In genomic region chr19:26814629-26815028, GRCm38 (mm10) we compare ENCODE assay signal across 11 mouse cellular contexts.
A peak's percentile ranks its signal among the peaks of the same experiment; 100 is the strongest.
DNase-seq lines count a peak whose midpoint lies in the region; ATAC-seq lines count a peak whose summit lies in the region.
"Had no signal": no experiment of that assay in that cellular context is flagged by ENCODE, and none has a peak within 500 bp of the region (broad histone marks: within the 10 kb centered on the region; RNA-seq: fewer than 3 reads in every experiment).

No protein-coding gene starts in this region.

- H3K9ac ChIP-seq in embryonic facial prominence, embryonic 14.5 days (ENCODE audit: low read depth, low read length) = no peak overlapping the region
- H3K9ac ChIP-seq in kidney, embryonic 14.5 days (ENCODE audit: low read depth, low read length) = no peak overlapping the region
- no peak overlapping the region for H3K9ac ChIP-seq in midbrain, embryonic 14.5 days (replicated peaks; ENCODE audit: low read length)
- H3K9ac ChIP-seq: hindbrain, embryonic 15.5 days; limb, embryonic 13.5 days; stomach, embryonic 15.5 days had no signal

- H3K9me3 ChIP-seq in embryonic facial prominence, embryonic 14.5 days (ENCODE audit: control insufficient read depth, low read length) = no peaks in the 10 kb centered on the region
- H3K9me3 ChIP-seq in embryonic facial prominence, embryonic 10.5 days = no peaks in the 10 kb centered on the region
- peaks cover 3% of the 10 kb centered on the region; the same call in 1 of the 2 replicates for H3K9me3 ChIP-seq in kidney, embryonic 14.5 days (ENCODE audit: control insufficient read depth, low read length)
- H3K9me3 ChIP-seq in midbrain, embryonic 14.5 days (ENCODE audit: control insufficient read depth, low read length) = no peaks in the 10 kb centered on the region
- H3K9me3 ChIP-seq: hindbrain, embryonic 15.5 days; limb, embryonic 13.5 days; stomach, embryonic 15.5 days had no signal

- no peaks in the 10 kb centered on the region for H3K4me1 ChIP-seq in embryonic facial prominence, embryonic 14.5 days (ENCODE audit: control insufficient read depth, insufficient read depth, low read length)
- 0 out of 2 replicates have a peak, but pooled peaks cover 4% of the 10 kb centered on the region for H3K4me1 ChIP-seq in embryonic facial prominence, embryonic 10.5 days
- no peaks in the 10 kb centered on the region for H3K4me1 ChIP-seq in kidney, embryonic 14.5 days (ENCODE audit: control insufficient read depth, insufficient read depth, low read length)
- no peaks in the 10 kb centered on the region for H3K4me1 ChIP-seq in midbrain, embryonic 14.5 days (ENCODE audit: control insufficient read depth, insufficient read depth, low read length)
- H3K4me1 ChIP-seq: hindbrain, embryonic 15.5 days; stomach, embryonic 15.5 days had no signal

- ATAC-seq in embryonic facial prominence, embryonic 14.5 days (ENCODE audit: low read depth) = no peak
- ATAC-seq in kidney, embryonic 14.5 days (ENCODE audit: low FRiP score, low TSS enrichment) = no peak
- peak; percentile 50; the same call in 1 of the 2 replicates for ATAC-seq in midbrain, embryonic 14.5 days (ENCODE audit: low FRiP score, low TSS enrichment)
- no peak for ATAC-seq in erythroid progenitor cell, adult 5-6 weeks (replicated peaks; ENCODE audit: low FRiP score, poor library complexity, severe bottlenecking)
- no peak for ATAC-seq in megakaryocyte-erythroid progenitor cell, adult 5-6 weeks (replicated peaks; ENCODE audit: low FRiP score, low TSS enrichment, poor library complexity, severe bottlenecking)

- H3K27me3 ChIP-seq in embryonic facial prominence, embryonic 14.5 days (replicated peaks; ENCODE audit: control insufficient read depth, insufficient read depth, low read length) = no peaks in the 10 kb centered on the region
- no peaks in the 10 kb centered on the region for H3K27me3 ChIP-seq in embryonic facial prominence, embryonic 10.5 days (replicated peaks; ENCODE audit: low read depth, poor library complexity, severe bottlenecking)
- no peaks in the 10 kb centered on the region for H3K27me3 ChIP-seq in kidney, embryonic 14.5 days (ENCODE audit: control insufficient read depth, insufficient read depth, low read length)
- H3K27me3 ChIP-seq in midbrain, embryonic 14.5 days (ENCODE audit: control insufficient read depth, insufficient read depth, low read length) = no peaks in the 10 kb centered on the region
- H3K27me3 ChIP-seq: hindbrain, embryonic 15.5 days; limb, embryonic 13.5 days; stomach, embryonic 15.5 days had no signal

- H3K4me2 ChIP-seq in embryonic facial prominence, embryonic 14.5 days (ENCODE audit: low read depth, low read length) = no peak overlapping the region
- no peak overlapping the region for H3K4me2 ChIP-seq in kidney, embryonic 14.5 days (replicated peaks; ENCODE audit: low read depth, low read length)
- H3K4me2 ChIP-seq in midbrain, embryonic 14.5 days (ENCODE audit: low read length) = no peak overlapping the region
- H3K4me2 ChIP-seq: hindbrain, embryonic 15.5 days; limb, embryonic 13.5 days; stomach, embryonic 15.5 days had no signal

- H3K4me3 ChIP-seq in embryonic facial prominence, embryonic 14.5 days (ENCODE audit: low read depth, low read length) = no peak overlapping the region
- no peak overlapping the region for H3K4me3 ChIP-seq in embryonic facial prominence, embryonic 10.5 days
- no peak overlapping the region for H3K4me3 ChIP-seq in kidney, embryonic 14.5 days (ENCODE audit: low read length)
- no peak overlapping the region for H3K4me3 ChIP-seq in midbrain, embryonic 14.5 days (replicated peaks; ENCODE audit: low read depth, low read length)
- H3K4me3 ChIP-seq: hindbrain, embryonic 15.5 days; limb, embryonic 13.5 days; stomach, embryonic 15.5 days had no signal

- no peak overlapping the region for H3K27ac ChIP-seq in embryonic facial prominence, embryonic 14.5 days (replicated peaks; ENCODE audit: low read depth, low read length)
- H3K27ac ChIP-seq in embryonic facial prominence, embryonic 10.5 days (replicated peaks) = no peak overlapping the region
- H3K27ac ChIP-seq in kidney, embryonic 14.5 days (ENCODE audit: low read depth, low read length) = no peak overlapping the region
- H3K27ac ChIP-seq in midbrain, embryonic 14.5 days (replicated peaks; ENCODE audit: low read depth, low read length) = no peak overlapping the region
- H3K27ac ChIP-seq: hindbrain, embryonic 15.5 days; limb, embryonic 13.5 days; stomach, embryonic 15.5 days had no signal

- 33% methylated on average over 4 of the region's 4 CpGs for WGBS in embryonic facial prominence, embryonic 14.5 days
- 46% methylated on average over 4 of the region's 4 CpGs for WGBS in embryonic facial prominence, embryonic 10.5 days
- 35% methylated on average over 4 of the region's 4 CpGs for WGBS in kidney, embryonic 14.5 days
- WGBS in midbrain, embryonic 14.5 days = 6% methylated on average over 4 of the region's 4 CpGs

- H3K36me3 ChIP-seq in embryonic facial prominence, embryonic 14.5 days (ENCODE audit: control insufficient read depth, insufficient read depth, low read length) = no peaks in the 10 kb centered on the region
- no peaks in the 10 kb centered on the region for H3K36me3 ChIP-seq in embryonic facial prominence, embryonic 10.5 days (replicated peaks)
- no peaks in the 10 kb centered on the region for H3K36me3 ChIP-seq in kidney, embryonic 14.5 days (ENCODE audit: control insufficient read depth, insufficient read depth, low read length)
- H3K36me3 ChIP-seq in midbrain, embryonic 14.5 days (ENCODE audit: control insufficient read depth, insufficient read depth, low read length) = no peaks in the 10 kb centered on the region
- H3K36me3 ChIP-seq: hindbrain, embryonic 15.5 days; limb, embryonic 13.5 days; stomach, embryonic 15.5 days had no signal

- DNase-seq in embryonic facial prominence, embryonic 14.5 days (ENCODE audit: low spot score) = peak; percentile 22
- DNase-seq in embryonic facial prominence, embryonic 10.5 days (ENCODE audit: low spot score) = no peak
- DNase-seq in kidney, postnatal 25 days = peak; percentile 7 to 39
- DNase-seq in cerebellum, postnatal 10 days = peak; percentile 69 to 73
- DNase-seq in midbrain, embryonic 14.5 days = peak; percentile 68
